Mouse (Mus musculus) heart, adult 8-10 months (tissue): ENCODE data around the gene Lbhd1. TPM values are rescaled to one million over a fixed set of nuclear protein-coding genes. Genes with fewer than 3 reads are reported as not detected.

ENCODE experiments used
- microRNA-seq: library from miRNA; unstranded; fragments of <30 nt; microRNA quantifications from one replicate; pipeline ENCODE4 v1.2.0, GENCODE M21; 2022
- total RNA-seq, 4 experiments: library from RNA; stranded (reverse); gene quantifications; 2 replicates each; pipeline ENCODE4 v1.2.4; 2022

Gene Lbhd1
- total RNA-seq, 4 experiments from 2014 or later = 1.8 to 6.1 (median 4.4) TPM

Small RNA genes lying within 50 kb of the gene (microRNA-seq; reads per million reads assigned to microRNA genes)
- gene Mir5136 = not detected

Other genes with a start within 250 kb of the Lbhd1 start
- under 1 TPM in 2 of 4 experiments, not detected in 2; 0.09 TPM for gene Chrm1, start 219.9 kb upstream of the Lbhd1 start, total RNA-seq
- 10 to 100 TPM; 39.5 to 43.6 (median 41.9) TPM for gene Slc3a2, start 160.4 kb upstream of the Lbhd1 start, total RNA-seq
- 10 to 100 TPM; 16.1 to 19.6 (median 17.5) TPM for gene Wdr74, start 147.9 kb upstream of the Lbhd1 start, total RNA-seq
- not detected for gene 1700092M07Rik, start 143.0 kb upstream of the Lbhd1 start, total RNA-seq
- 10 to 100 TPM; 20.9 to 27.3 (median 25.4) TPM for gene Stx5a, start 142.3 kb upstream of the Lbhd1 start, total RNA-seq
- 10 to 100 TPM; 30.3 to 42.0 (median 33.7) TPM for gene Nxf1, start 126.7 kb upstream of the Lbhd1 start, total RNA-seq
- 100 to 1,000 TPM; 111 to 137 (median 125) TPM for gene Tmem223, start 112.7 kb upstream of the Lbhd1 start, total RNA-seq
- 10 to 100 TPM; 18.2 to 21.5 (median 19.5) TPM for gene Tmem179b, start 109.3 kb upstream of the Lbhd1 start, total RNA-seq
- 1 to 10 TPM; 5.4 to 9.0 (median 7.7) TPM for gene Taf6l, start 97.3 kb upstream of the Lbhd1 start, total RNA-seq
- 10 to 100 TPM; 52.1 to 60.7 (median 55.4) TPM for gene Polr2g, start 85.2 kb upstream of the Lbhd1 start, total RNA-seq
- gene Zbtb3, start 81.2 kb upstream of the Lbhd1 start, total RNA-seq = 1 to 10 TPM; 1.2 to 2.5 (median 1.5) TPM
- 10 to 100 TPM; 13.7 to 16.4 (median 14.9) TPM for gene Ttc9c, start 64.4 kb upstream of the Lbhd1 start, total RNA-seq
- gene Hnrnpul2, start 63.7 kb upstream of the Lbhd1 start, total RNA-seq = 10 to 100 TPM; 46.0 to 48.9 (median 46.9) TPM
- under 1 TPM in 1 of 4 experiments, not detected in 3; 0.53 TPM for gene AC129217.1, start 54.0 kb upstream of the Lbhd1 start, total RNA-seq
- gene Bscl2, start 46.3 kb upstream of the Lbhd1 start, total RNA-seq = 10 to 100 TPM; 21.2 to 28.1 (median 24.2) TPM
- gene Gng3, start 44.5 kb upstream of the Lbhd1 start, total RNA-seq = under 1 TPM in 1 of 4 experiments, not detected in 3; 0.22 TPM
- gene Lrrn4cl, start 33.0 kb upstream of the Lbhd1 start, total RNA-seq = 1 to 10 TPM; 3.4 to 4.7 (median 3.9) TPM
- gene Ubxn1, start 12.2 kb upstream of the Lbhd1 start, total RNA-seq = 100 to 1,000 TPM; 122 to 127 (median 125) TPM
- 10 to 100 TPM; 47.8 to 65.1 (median 52.0) TPM for gene Uqcc3, start 2.8 kb upstream of the Lbhd1 start, total RNA-seq
- gene Gm49403, start 198 bp downstream of the Lbhd1 start, total RNA-seq = not detected
- gene 1810009A15Rik, start 5.1 kb downstream of the Lbhd1 start, total RNA-seq = 10 to 100 TPM; 11.8 to 29.9 (median 21.1) TPM
- gene Gm49416, start 5.2 kb downstream of the Lbhd1 start, total RNA-seq = 1 to 10 TPM; 3.6 to 5.3 (median 4.6) TPM
- 10 to 100 TPM; 11.0 to 12.0 (median 11.2) TPM for gene Ints5, start 9.3 kb downstream of the Lbhd1 start, total RNA-seq
- 10 to 100 TPM; 45.5 to 49.6 (median 47.2) TPM for gene Ganab, start 14.3 kb downstream of the Lbhd1 start, total RNA-seq
- 10 to 100 TPM; 39.3 to 41.5 (median 40.6) TPM for gene B3gat3, start 36.6 kb downstream of the Lbhd1 start, total RNA-seq
- gene Rom1, start 45.6 kb downstream of the Lbhd1 start, total RNA-seq = 10 to 100 TPM; 22.0 to 37.5 (median 28.1) TPM
- gene Eml3, start 45.8 kb downstream of the Lbhd1 start, total RNA-seq = 1 to 10 TPM; 7.2 to 9.1 (median 7.5) TPM
- gene Mta2, start 58.1 kb downstream of the Lbhd1 start, total RNA-seq = 10 to 100 TPM; 28.2 to 33.7 (median 30.4) TPM
- gene Tut1, start 70.1 kb downstream of the Lbhd1 start, total RNA-seq = 10 to 100 TPM in 1 of 4 experiments, 1 to 10 TPM in 3; 8.1 to 10.3 (median 8.6) TPM
- gene Eef1g, start 83.3 kb downstream of the Lbhd1 start, total RNA-seq = 100 to 1,000 TPM; 209 to 232 (median 227) TPM
- gene Ahnak, start 105.6 kb downstream of the Lbhd1 start, total RNA-seq = 100 to 1,000 TPM; 332 to 446 (median 375) TPM
- gene Scgb1a1, start 204.2 kb downstream of the Lbhd1 start, total RNA-seq = 10 to 100 TPM in 1 of 4 experiments, not detected in 3; 44.8 TPM